Mouse (Mus musculus) gastrocnemius, postnatal 10 days (tissue): ENCODE measurements around the gene Gm28051. TPM values are rescaled to one million over a fixed set of nuclear protein-coding genes. Genes with fewer than 3 reads are reported as not detected.

Experiments
- DNase-seq: peaks from one replicate; pipeline ENCODE4 v3.0.0; 2021; ENCODE audit warnings: mixed read lengths
- long read RNA-seq, 2 experiments: library from polyadenylated mRNA; stranded (forward); transcript quantifications; one replicate each; pipeline ENCODE4 v2.0.0; 2021
- total RNA-seq, 2 experiments: library from RNA; stranded (reverse); gene quantifications; 2 replicates each; pipeline ENCODE4 v1.2.3; 2021

The Gm28051 gene
- not detected for total RNA-seq
- long read RNA-seq, experiment 1 = 0 reads
- long read RNA-seq, experiment 2 = 0 reads

DNA sequence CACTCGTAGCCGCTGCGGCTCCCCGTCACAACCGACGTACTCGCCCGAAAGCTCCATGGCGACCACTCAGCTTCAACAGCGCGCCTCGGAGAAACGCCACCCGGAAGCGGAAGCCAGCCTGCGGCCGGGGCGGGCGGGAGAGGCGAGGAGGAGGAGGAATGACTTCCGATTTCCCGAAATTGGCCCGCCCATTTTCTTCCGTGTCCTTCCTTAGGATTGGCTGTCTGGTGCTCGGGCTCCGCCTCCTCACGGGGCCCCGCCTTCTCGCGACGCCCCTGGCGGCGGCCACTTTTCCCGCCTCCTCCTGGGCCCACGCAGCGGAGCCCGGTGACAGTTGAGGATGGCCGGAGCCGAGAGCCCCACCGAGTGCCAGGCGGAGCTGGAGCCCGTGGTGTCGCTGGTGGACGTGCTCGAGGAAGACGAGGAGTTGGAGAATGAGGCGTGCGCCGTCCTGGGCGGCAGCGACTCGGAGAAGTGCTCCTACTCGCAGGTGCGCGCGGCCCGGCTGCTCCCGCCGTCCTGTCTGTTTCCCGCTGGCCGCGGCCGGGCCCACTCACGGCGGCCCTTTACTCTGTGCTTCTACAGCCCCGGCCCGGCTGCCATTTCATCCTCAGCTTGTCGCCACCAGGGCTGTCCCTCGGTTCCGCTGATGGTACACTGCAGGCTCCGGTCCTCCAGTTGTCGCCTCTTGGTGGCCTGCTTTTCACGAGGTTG lies at the start of gene Gm28051, which contains the start of the genes Gon7 and Ubr7:
Gene Gm28051, minus strand, starts transcription at position 77 of the 714 bp plus-strand sequence.
Gene Gon7, minus strand, starts transcription at position 115 of the 714 bp plus-strand sequence.
Gene Ubr7, plus strand, starts transcription at position 279 of the 714 bp plus-strand sequence.
- DNase-seq = peak; percentile 94

- no peak for DNase-seq
These were observed 42.0 kb upstream of the Gm28051 start for GRCm38 (mm10) chr12:102799528-102799927.

DNA sequence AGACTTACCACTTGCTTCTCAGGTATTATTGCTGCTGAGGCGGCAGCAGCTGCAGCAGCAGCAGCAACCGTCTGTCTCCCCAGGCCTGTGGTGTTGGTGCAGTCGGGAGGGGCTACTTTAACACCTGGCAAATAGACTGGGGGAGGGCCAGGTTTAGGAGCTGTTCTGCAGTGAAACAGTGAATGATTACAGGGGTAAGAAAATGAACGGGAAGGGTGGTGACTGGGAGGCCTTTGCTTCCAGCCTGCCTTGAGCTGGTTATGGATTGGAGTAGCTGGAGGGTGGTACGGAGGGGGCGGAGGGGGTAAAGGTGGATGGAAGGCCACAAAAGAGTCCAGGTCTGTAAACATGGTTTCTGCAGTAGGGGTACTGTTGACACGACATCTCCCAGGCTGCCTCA lies 30.4 kb upstream of the Gm28051 start:
- DNase-seq = no peak

DNA sequence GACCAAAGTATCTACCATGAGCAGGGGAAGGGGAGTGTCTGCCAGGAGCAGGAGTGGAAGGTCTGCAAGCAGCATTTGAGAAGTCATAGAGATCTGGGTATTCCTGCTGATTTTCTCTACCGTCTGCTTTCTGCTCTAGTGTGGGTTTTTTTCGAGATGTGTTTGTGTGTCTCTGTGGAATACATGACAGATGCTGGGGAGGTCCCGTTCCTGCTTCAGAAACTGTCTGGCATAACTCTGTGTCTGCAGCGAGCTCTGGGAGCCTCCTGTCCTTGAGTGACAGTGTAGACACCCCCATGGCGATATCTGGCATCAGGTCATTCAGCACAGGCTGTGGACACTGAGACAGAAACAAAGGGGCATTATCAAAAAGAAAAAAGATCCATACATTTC lies 28.0 kb upstream of the Gm28051 start:
- DNase-seq = no peak

DNA sequence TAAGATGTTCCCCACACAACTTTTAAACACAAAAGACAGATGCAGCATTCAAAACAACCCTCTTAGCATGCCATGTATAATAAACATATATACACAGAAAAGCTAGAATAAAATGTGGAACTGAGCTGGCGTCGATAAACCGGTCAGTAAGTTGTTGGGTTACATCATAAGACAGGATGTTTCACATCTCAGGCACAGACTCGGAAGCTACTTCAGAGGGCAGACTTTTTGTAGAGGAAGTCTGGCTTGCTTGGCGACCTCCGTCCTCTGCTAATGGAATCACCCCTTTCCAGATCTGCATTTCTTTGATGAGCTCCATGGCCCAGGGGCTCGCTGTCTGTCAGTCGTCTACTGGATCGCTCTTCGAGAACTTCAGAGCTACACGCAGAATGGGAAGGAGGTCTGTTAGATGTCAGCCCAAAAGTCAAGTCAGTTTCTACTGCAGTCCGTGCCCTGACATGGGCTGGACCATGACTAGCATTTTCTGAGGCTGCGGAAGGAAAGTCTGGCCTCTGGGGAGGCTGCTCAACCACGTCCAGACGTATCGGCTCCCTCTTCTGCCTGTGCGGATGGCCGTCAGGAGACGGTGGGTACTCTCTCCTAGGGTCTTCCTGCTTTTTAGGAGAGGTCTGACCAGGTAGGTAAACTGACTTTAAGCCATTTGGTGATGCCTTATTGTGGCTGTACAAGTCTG lies 27.5 kb upstream of the Gm28051 start:
- DNase-seq = no peak

DNA sequence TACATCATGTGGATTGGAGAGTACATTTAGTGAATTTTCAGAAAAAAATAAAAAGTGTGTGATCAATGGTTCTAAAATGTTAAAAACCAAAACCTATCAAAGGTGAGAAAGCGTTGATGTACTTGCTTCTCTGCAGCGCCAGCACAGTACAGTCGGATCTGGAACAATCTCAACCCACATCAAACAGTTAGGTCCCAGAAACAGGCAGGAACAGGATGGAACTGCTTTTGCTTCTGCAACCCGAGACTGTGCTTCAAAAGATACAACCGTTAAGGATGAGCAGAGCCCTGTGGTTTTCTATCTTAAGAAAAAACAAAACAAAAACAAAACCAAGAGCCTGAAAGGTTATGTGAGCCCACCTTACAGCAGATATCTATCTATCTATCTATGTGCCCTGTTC lies 25.3 kb upstream of the Gm28051 start:
- DNase-seq = no peak

DNA sequence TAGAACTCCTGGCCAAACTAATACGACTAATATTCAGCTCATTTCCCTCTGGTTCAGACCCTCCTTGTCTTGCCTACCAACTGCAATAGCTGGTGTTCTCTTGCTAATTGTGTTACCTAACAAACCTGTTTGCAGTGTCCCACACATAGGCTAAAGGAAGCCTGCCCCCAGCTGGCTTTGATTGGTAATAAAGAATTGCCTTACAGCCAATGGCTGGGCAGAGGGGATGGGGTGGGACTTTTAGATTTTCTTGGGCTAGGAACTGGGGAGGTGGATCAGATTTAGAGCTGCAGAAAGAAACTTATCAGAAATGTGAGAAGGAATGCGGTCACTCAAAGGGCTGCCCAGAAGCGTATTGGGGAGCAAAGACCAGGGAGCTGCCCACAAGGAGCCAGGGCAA lies 21.9 kb upstream of the Gm28051 start:
- no peak for DNase-seq

DNA sequence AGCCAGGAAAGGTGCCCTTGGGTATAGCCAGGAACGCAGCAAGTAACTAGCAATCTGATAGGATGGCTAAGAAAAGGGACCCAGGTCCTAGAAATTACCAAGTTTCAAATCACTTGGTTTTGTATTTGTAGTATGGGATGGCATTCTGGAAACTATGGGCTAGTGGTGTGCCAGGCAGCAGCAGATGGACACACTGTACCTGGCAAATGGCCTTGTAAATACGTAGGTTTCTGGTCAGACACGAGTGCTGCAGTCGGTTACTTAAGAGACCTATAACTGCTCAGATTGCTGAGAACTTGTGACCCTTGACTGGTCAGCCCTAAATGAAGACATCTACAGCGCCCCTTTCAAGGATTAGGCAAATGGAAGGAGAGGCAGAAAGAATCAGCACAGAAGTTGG lies 20.6 kb upstream of the Gm28051 start:
- DNase-seq = no peak

- DNase-seq = no peak
These were observed 18.5 kb upstream of the Gm28051 start for GRCm38 (mm10) chr12:102776035-102776434.

GRCm38 (mm10) chr12:102772676-102773075 lies 15.1 kb upstream of the Gm28051 start:
- DNase-seq = no peak

DNA sequence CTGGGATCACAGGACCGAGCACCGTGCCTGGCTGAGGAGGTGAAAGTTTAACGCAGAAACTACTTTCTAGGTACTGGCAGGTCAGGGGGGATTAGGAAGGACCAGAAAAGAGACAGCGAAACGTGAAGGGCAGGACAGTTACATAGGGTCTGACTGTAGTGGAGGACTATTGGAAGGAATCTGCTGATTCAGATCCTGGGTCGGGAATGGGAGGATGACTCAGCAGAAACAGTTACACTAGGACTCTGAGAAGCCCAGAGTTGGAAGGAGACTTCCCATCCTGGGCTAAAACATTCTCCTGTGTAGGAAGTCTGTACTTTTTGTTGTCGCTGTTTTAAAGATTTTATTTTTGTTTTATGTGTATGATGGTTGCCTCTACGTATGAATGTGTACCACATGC lies 14.0 kb upstream of the Gm28051 start:
- no peak for DNase-seq

- no peak for DNase-seq
These were observed 11.4 kb upstream of the Gm28051 start for GRCm38 (mm10) chr12:102769000-102769399.

GRCm38 (mm10) chr12:102763696-102764095 lies 6.1 kb upstream of the Gm28051 start:
- no peak for DNase-seq

DNA sequence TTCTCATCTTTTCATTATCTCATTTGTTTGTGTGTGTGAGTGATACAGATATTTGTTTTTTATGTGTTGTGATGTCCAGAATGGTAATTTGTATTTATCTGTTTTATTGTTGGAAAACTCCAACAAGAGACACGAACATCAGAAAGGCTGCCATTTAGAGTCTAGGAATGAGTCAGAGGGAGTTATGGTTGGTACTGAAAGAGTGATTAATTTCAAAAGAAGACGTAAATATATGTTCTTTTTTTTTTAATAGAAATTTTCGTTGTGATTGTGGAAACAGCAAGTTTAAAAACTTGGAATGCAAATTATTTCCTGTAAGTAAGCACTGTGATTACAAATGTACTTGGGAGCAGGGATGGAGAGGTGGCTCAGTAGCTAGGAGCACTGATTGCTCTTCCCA lies 4.1 kb upstream of the Gm28051 start:
- DNase-seq = no peak

GRCm38 (mm10) chr12:102758936-102759335 lies 1.4 kb upstream of the Gm28051 start:
- no peak for DNase-seq

DNA sequence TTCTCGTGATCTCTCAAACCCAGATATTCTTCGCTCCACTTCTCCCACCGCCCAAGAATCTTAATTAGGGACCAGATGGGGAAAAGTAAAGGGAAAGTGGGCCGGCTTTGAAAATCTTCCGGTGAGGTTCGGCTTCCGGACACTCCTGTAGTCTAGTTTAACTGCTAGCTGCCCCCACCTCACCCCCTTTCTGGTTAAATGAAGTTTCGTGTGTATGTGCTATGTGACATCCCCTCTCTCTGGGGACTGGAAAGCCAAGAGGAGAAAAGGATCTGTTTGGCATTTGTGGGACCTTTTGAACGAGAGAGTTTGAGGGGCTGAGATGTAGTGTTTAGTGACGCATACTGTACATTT lies 815 bp upstream of the Gm28051 start, which contains the start of gene Gm20604:
Gene Gm20604, minus strand, starts transcription at position 270 of the 354 bp plus-strand sequence.
- DNase-seq = no peak

DNA sequence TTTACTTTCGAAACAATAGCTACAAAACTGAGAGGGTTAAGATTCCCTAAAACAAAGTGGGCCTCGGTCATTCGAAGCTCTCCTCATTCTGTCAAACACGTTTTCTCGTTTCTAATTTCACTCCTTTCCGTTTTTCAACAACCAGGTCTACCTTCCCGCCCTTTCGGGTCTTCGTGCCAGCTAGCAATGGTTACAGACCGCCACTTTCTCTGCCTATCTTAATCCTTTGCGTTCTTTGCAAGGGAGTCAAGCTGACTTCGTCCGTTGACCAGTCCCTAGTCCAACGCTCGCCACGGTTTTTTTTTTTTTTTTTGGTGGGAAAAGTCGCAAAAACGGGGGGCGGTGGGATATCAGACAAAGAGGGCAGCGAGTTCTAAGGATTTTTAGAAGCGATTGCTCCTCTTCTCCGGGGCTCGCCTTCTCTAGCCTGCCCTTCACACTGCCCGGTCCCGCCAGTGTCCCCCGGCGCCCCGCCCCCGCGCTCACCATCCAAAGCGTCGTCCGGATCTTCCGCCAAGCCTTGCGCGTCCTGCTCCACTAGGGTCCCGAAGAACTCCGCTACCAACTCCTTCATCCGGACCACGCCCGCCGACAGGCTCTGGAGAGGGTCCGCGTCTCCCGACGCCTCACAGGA lies 393 bp downstream of the Gm28051 start:
- DNase-seq = peak; percentile 87

GRCm38 (mm10) chr12:102756304-102756703 lies 1.3 kb downstream of the Gm28051 start:
- DNase-seq = peak; percentile 15

DNA sequence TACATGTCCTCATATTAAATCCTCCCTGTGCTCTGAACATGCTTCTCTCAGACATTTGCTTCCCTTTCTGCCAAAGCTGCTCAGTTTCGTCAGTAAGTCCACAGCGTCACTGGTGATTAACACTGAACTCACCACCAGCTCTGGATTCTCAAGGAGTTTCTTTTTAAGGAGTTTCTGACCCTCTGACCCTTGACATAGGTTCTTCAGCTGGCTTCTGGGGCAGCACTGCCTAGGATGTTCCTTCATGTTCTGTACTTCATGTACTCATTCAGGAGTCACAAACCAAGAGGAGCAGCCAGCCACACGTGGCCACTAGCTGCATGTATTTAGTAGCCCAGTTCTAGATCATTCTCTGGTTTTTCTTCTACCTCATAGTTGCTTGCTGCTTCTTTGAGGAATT lies 9.3 kb downstream of the Gm28051 start:
- DNase-seq = no peak

- no peak for DNase-seq
These were observed 12.7 kb downstream of the Gm28051 start for GRCm38 (mm10) chr12:102744839-102745238.

DNA sequence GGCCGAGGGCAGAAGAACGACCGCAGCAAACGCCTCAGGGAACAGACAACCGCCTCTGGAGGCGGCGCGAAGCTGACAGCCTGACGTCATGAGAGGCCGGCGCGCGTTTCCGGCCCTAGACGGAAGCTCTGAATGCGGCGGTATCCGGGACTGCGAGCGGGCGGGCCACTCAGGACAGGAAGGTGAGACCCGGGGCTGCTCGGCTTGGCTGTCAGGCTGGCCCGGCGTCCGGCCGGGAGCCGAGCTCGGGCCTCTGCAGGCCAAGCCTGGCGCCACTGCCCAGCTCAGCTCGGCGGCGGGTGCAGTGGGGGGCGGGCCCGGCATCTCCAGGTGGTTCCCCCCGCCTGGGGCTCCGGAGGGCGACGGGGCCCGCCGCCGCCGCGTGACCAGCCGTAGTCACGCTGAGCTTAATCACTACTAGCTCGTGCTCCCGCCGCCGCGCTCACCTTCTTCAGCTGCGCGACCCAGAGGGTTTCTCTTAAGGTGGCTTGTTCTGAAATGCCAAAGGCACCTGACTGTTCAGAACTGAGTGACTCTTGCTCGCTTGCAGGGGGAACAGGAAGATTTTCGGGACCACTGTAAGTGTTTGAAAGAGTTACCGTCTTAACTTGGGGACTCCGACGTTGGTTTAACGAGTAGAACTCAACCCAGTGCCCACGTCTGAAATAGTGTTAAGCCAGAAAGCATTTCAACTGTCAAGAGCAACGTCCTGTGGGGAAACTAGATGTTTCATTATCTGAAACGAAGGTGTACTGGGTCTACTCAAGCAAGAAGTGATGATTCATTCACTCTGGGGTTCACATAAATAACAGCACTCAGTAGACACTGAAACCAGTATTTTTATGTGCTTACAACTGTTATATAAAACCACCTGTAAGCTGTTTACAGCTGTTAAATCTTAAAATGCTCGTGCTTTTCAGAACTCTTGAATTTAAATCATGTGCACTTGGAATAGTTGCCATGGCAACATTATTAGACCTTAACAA lies 13.7 kb downstream of the Gm28051 start, which contains the start of the genes Moap1 and Tmem251:
Gene Moap1, minus strand, starts transcription at position 73 of the 986 bp plus-strand sequence.
Gene Tmem251, plus strand, starts transcription at position 174 of the 986 bp plus-strand sequence.
- DNase-seq = peak; percentile 85
